Mouse (Mus musculus) midbrain, postnatal 0 days (tissue): ENCODE results near the gene Mars. TPM values are rescaled to one million over a fixed set of nuclear protein-coding genes. Genes with fewer than 3 reads are reported as not detected.

Experiments used
- ATAC-seq: fragments of 200-750 bp; cut with Nextera tagmentation; 2 replicates; pipeline ENCODE4 v1.8.0; 2017; ENCODE audit warnings: moderate number of reproducible peaks, mild to moderate bottlenecking, moderate TSS enrichment, moderate library complexity; ENCODE audit not compliant: low FRiP score
- DNase-seq: peaks from one replicate; pipeline ENCODE4 v3.0.0-alpha.2; 2015; ENCODE audit warnings: low spot score
- H3K27ac ChIP-seq: fragments of 300-500 bp; sonication (generic); 2 replicates; pipeline ENCODE4 v1.5.1; 2014; ENCODE audit warnings: low read depth, mild to moderate bottlenecking, low read length, mixed read lengths
- H3K27me3 ChIP-seq: fragments of 300-500 bp; sonication (generic); 2 replicates; pipeline ENCODE4 v1.6.1; 2014; ENCODE audit warnings: low read length, control low read depth, mixed read lengths; ENCODE audit not compliant: insufficient read depth
- H3K36me3 ChIP-seq: fragments of 300-500 bp; sonication (generic); 2 replicates; pipeline ENCODE4 v1.6.1; 2014; ENCODE audit warnings: low read length, control low read depth, mixed read lengths; ENCODE audit not compliant: insufficient read depth
- H3K4me1 ChIP-seq: fragments of 300-500 bp; sonication (generic); 2 replicates; pipeline ENCODE4 v1.6.1; 2014; ENCODE audit warnings: mild to moderate bottlenecking, control low read depth, antibody characterized with exemption, low read length, mixed read lengths; ENCODE audit not compliant: insufficient read depth
- H3K4me2 ChIP-seq: fragments of 300-500 bp; sonication (generic); 2 replicates; pipeline ENCODE4 v1.6.1; 2014; ENCODE audit warnings: low read depth, mild to moderate bottlenecking, low read length, mixed read lengths; ENCODE audit not compliant: poor library complexity, severe bottlenecking
- H3K4me3 ChIP-seq: fragments of 300-500 bp; sonication (generic); 2 replicates; pipeline ENCODE4 v1.5.1; 2014; ENCODE audit warnings: low read depth, mild to moderate bottlenecking, low read length, moderate library complexity
- H3K9ac ChIP-seq: fragments of 300-500 bp; sonication (generic); replicated peaks from 2 replicates; pipeline ENCODE4 v1.6.1; 2014; ENCODE audit warnings: mild to moderate bottlenecking, low read length, moderate library complexity, mixed read lengths; ENCODE audit not compliant: poor library complexity, severe bottlenecking
- H3K9me3 ChIP-seq: fragments of 300-500 bp; sonication (generic); 2 replicates; pipeline ENCODE4 v1.6.1; 2016; ENCODE audit warnings: low read length, control low read depth
- CTCF ChIP-seq: IDR thresholded peaks from 2 replicates; pipeline ENCODE4 v1.5.1; 2016; ENCODE audit warnings: antibody characterized with exemption, mild to moderate bottlenecking
- WGBS: fragments of 180-500 bp; shearing (Covaris S2); extraction: QIAGEN DNeasy Blood & Tissue Kit; methylation state at CpG from one replicate; pipeline ENCODE4 v1.1.7; 2014; 5-methylcytosine and 5-hydroxymethylcytosine counted together
- polyA plus RNA-seq: library from polyadenylated mRNA; unstranded; fragments of >200 nt; fragmentation: Nextera tagmentation; extraction: Ambion mirVana; gene quantifications from 2 replicates; pipeline ENCODE4 v1.2.1, GENCODE M21; 2015
- total RNA-seq: library from RNA; depleted of rRNA; stranded (reverse); fragments of >200 nt; gene quantifications from 2 replicates; pipeline ENCODE4 v1.2.3, GENCODE M21; 2014

Mars gene
- total and polyA plus RNA-seq, 2 experiments from 2014 or later, result 62.6 to 112 TPM

DNA sequence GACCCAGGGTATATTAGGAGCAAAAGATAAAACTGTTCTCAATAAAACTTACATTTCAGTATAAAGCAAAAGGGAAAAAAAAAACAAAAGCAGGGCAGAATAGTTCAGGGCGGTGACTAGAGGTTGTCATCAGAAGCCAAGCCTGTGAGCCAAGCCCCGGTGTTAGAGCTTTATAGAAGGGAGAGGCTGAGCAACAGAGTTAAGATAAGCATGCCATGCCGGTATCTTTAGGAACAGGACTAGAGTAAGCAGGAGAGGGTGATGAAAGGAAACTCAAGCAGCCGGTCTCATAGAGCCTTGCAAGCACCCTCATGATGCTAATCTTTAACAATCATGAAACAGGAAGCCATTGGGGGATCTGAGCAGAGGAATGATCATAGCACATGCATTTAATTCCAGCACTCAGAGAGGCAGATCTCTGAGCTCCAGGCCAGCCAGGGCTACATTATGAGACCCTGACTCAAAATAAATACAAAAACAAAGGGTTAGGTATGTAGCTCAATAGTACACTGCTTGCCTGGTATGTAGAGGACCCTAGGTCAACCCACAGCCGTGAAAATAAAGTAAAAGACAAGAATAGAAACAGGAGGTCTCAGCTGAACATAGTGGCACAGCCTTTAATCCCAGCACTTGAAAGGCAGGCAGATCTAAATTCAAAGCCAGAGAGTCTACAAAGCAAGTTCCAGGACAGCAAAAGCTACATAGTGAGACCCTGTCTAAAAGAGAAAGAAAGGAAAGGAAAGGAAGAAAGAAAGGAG, 19.5 kb downstream of the Mars start:
- peak overlapping the region; percentile 80 for H3K4me2 ChIP-seq
- H3K4me3 ChIP-seq, result peak overlapping the region; percentile 68
- H3K27me3 ChIP-seq, result no peaks in the 10 kb centered on the region
- peaks cover 32% of the 10 kb centered on the region for H3K36me3 ChIP-seq
- DNase-seq (no peak), ATAC-seq (no peak)
- 34% methylated on average over 5 of the region's 5 CpGs for WGBS
- no peaks in the 10 kb centered on the region for H3K9me3 ChIP-seq
- H3K4me1 ChIP-seq, result peaks cover 10% of the 10 kb centered on the region; the same call in 1 of the 2 replicates
- 0 out of 2 replicates have a peak overlapping the region, but pooled peaks have one; percentile 95 for H3K27ac ChIP-seq
- H3K9ac ChIP-seq, result peak overlapping the region; percentile 65
- no peak for TF ChIP-seq CTCF

- no peaks in the 10 kb centered on the region for H3K9me3 ChIP-seq
- H3K4me2 ChIP-seq, result peak overlapping the region; percentile 80
- H3K27ac ChIP-seq, result peak overlapping the region; percentile 95
- no peaks in the 10 kb centered on the region for H3K27me3 ChIP-seq
- H3K9ac ChIP-seq, result peak overlapping the region; percentile 65
- DNase-seq, result peak; percentile 53
- no peak for TF ChIP-seq CTCF
- peaks cover 26% of the 10 kb centered on the region for H3K36me3 ChIP-seq
- peak overlapping the region; percentile 68 for H3K4me3 ChIP-seq
- peaks cover 17% of the 10 kb centered on the region for H3K4me1 ChIP-seq
- WGBS, result 2% methylated on average over 19 of the region's 19 CpGs
- peak; percentile 25 for ATAC-seq
Observed at GRCm38 (mm10) chr10:127290930-127291880, 20.4 kb downstream of the Mars start.

GRCm38 (mm10) chr10:127290307-127290929, 21.2 kb downstream of the Mars start:
- peak; percentile 44 for TF ChIP-seq CTCF
- Histone ChIP-seq H3K27ac (peak overlapping the region; percentile 95), H3K4me2 (peak overlapping the region; percentile 80), H3K27me3 (no peaks in the 10 kb centered on the region), H3K4me3 (peak overlapping the region; percentile 68), H3K9me3 (no peaks in the 10 kb centered on the region), H3K4me1 (peaks cover 17% of the 10 kb centered on the region), H3K36me3 (peaks cover 27% of the 10 kb centered on the region), H3K9ac (peak overlapping the region; percentile 65)
- ATAC-seq (peak; percentile 92), DNase-seq (peak; percentile 100)
- WGBS, result under 1% methylated on average over 31 of the region's 47 CpGs

DNA sequence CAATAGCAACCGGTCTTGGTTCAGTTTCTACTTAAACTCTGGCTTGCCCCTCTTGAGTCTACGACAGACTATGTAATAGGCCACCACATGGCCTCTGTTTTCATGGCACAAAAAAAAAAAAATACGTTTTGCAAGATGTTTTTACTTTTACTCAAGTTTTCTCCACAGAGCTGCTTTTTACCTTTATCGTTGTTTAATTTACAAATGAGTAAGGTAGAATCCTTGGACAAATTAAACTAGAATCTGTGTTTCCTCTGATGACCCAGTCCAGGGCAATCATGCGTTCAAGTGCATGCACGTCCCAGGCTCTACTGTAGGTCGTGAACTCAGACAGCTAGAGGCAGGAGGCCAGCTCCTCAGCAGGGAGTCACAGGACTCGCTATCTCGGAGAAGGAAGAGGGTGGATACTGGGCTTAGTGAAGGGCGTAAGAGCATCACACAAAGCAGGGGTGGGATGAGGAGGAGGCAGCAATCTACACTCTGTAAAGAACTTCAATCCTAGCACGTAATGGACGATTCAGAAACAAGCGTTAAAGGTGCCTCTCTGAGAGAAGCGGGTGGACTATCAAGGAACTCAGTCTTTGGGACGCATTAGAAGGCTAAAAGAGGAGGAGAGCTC, 21.9 kb downstream of the Mars start:
- Histone ChIP-seq H3K4me3 (peak overlapping the region; percentile 68), H3K27ac (peak overlapping the region; percentile 95), H3K27me3 (no peaks in the 10 kb centered on the region), H3K9me3 (no peaks in the 10 kb centered on the region), H3K36me3 (peaks cover 26% of the 10 kb centered on the region), H3K4me2 (peak overlapping the region; percentile 80), H3K9ac (peak overlapping the region; percentile 84), H3K4me1 (peaks cover 17% of the 10 kb centered on the region)
- no peak for ATAC-seq
- peak; percentile 61 for DNase-seq
- TF ChIP-seq CTCF, result no peak
- WGBS, result 1% methylated on average over 15 of the region's 15 CpGs

GRCm38 (mm10) chr10:127288800-127289572, 22.6 kb downstream of the Mars start, which contains the start of gene Mbd6:
Gene Mbd6 (minus strand): TSS chr10:127289018.
- peaks cover 29% of the 10 kb centered on the region for H3K36me3 ChIP-seq
- ATAC-seq, result peak; percentile 28
- WGBS, result 0% methylated on average over 26 of the region's 65 CpGs
- peaks cover 17% of the 10 kb centered on the region for H3K4me1 ChIP-seq
- no peak for TF ChIP-seq CTCF
- no peaks in the 10 kb centered on the region for H3K27me3 ChIP-seq
- H3K27ac ChIP-seq, result peak within 1 kb of the TSS; percentile 95
- H3K4me2 ChIP-seq, result peak within 1 kb of the TSS; percentile 80
- H3K9ac ChIP-seq, result peak within 1 kb of the TSS; percentile 84
- no peaks in the 10 kb centered on the region for H3K9me3 ChIP-seq
- peak; percentile 89 for DNase-seq
- peak within 1 kb of the TSS; percentile 68 for H3K4me3 ChIP-seq
